Mouse (Mus musculus) heart, postnatal 25 days (tissue): ENCODE measurements around the gene Rnf26. TPM values are rescaled to one million over a fixed set of nuclear protein-coding genes. Genes with fewer than 3 reads are reported as not detected.

Experiments used
- DNase-seq: peaks from one replicate; pipeline ENCODE4 v3.0.0; 2022; ENCODE audit warnings: low spot score
- intact Hi-C: fragments of 180-260 bp; cut with DNase I; formaldehyde crosslinking; loops from one replicate; pipeline ENCODE4 v1.15.1; 2025
- total RNA-seq, 2 experiments: library from RNA; stranded (reverse); gene quantifications; 2 replicates each; pipeline ENCODE4 v1.2.3; 2021

The Rnf26 gene
- total RNA-seq, 2 experiments from 2014 or later = 7.7 to 8.1 TPM

DNA sequence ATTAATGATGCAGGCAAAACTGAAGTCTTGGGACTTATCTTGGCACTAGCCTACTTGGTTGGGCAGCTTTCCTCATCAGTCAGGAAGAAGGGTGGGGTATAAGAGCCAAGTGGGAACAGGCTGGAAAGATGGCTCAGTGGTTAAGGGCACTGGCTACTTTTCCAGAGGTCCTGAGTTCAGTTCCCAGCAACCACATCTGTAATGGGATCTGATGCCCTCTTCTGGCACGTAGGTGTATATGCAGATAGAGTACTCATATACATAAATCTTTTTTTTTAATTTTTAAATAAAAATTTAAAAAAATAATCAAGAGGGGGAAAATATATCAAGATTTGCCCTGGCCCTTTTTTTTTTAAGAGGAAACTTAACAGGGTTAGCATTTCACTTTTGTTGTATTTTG is 48.1 kb downstream of the Rnf26 start:
- no peak for DNase-seq
- intact Hi-C loops = loop anchor here (2.0 kb wide), 1 partner anchor 80 kb away; no protein-coding TSS in a partner anchor

- intact Hi-C loops = no loop called here
Observed at GRCm38 (mm10) chr9:44058606-44059005, 54.7 kb downstream of the Rnf26 start.

DNA sequence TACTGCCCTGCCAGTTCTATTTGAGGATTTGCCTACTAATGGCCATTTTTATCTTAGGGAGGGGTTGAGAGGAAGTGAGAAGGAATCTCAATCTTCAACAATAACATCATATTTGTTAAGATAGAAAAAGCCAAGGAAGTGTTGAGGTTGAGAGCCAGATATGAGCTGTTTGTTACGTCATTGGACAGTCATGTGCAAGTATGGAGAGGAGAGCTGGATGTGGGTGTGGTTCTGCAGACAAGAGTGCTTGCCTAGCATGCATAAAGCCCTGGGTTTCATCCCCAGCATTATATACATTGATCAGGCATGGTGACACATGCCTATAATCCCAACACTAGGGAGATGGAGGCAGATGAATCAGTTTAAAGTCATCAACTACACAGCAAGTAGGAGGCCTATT is 59.4 kb downstream of the Rnf26 start:
- intact Hi-C loops = no loop called here

More at GRCm38 (mm10) chr9:44058606-44059005, 54.7 kb downstream of the Rnf26 start:
- DNase-seq = no peak

DNA sequence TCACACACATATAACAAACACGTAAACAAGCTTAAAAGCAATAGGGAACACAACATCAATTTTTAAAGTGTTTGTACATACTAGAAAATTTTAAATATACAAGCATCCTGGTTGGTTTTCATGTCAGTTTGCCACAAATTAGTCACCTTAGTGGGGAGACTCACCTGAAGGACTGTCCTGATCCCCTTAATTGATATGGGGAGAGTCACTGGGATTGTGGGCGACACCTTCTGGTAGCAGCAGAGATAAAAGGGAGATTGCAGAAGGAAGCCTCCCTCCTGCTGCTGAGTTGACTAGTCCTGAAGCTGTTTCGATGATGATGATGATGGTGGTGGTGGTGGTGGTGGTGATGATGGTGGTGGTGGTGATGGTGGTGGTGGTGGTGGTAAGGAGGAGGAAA is 60.5 kb downstream of the Rnf26 start:
- intact Hi-C loops = no loop called here

More for the DNA sequence above, 59.4 kb downstream of the Rnf26 start:
- no peak for DNase-seq

DNA sequence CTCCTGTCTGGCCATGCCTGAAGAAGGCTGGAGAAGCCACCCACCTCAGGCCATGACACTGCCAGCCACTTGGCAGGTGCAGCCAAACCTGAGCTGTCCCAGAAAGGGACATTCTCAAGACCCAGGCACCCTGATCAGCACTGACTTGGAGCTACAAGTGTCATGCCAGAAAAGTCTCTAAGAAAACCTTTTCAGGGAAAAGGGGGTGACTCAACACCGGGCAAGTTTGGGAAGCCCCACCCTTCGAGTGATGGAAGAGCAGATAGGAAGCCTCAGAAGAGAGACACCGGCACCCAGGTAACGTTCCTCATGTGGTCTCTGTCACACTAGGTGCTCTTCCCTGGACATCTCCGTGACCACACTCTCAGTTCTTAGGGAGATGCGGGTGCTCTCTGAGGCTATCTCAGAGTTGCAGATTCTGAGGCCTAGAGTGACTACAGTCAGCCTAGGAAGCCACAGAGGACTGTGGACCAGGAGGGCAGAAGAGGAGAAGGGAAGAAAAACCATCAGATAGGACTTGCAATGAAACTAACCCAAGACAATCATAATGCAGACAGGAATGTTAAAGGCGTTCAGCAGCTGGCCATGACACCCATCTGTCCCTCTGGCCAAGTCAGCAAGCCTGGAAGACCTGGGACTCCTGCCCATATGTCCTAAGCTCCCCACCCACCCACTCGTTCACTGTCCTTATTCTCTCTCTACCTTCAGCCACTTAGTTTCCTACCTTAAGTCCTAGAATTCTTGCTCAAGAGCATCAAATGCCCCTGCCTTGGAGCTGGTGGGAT is 63.7 kb downstream of the Rnf26 start:
- no peak for DNase-seq
- intact Hi-C loops = no loop called here

More for the DNA sequence above, 60.5 kb downstream of the Rnf26 start:
- no peak for DNase-seq

- intact Hi-C loops = no loop called here
- DNase-seq = no peak
Observed at GRCm38 (mm10) chr9:44048541-44049380, 64.6 kb downstream of the Rnf26 start.

- intact Hi-C loops = no loop called here
Observed at GRCm38 (mm10) chr9:44047571-44048490, 65.5 kb downstream of the Rnf26 start.

DNA sequence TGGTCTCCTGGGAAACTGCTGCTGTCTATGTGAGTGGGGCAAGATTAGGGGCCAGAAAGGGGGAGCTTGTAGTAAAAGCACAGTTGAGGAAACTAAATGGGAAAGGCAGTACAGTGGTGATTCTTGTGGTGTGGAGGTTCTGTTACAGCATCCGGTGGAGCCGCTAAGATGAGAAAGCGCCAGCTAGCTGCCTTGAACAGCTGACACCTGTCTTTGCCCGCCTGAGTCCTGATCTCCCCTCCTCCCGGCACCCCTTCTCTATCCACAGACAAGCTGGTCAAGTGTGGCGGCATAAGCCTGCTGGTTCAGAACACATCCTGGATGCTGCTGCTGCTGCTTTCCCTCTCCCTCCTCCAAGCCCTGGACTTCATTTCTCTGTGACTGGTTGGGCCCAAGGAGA is 66.2 kb downstream of the Rnf26 start:
- no peak for DNase-seq
- intact Hi-C loops = no loop called here

More at GRCm38 (mm10) chr9:44047571-44048490, 65.5 kb downstream of the Rnf26 start:
- no peak for DNase-seq

DNA sequence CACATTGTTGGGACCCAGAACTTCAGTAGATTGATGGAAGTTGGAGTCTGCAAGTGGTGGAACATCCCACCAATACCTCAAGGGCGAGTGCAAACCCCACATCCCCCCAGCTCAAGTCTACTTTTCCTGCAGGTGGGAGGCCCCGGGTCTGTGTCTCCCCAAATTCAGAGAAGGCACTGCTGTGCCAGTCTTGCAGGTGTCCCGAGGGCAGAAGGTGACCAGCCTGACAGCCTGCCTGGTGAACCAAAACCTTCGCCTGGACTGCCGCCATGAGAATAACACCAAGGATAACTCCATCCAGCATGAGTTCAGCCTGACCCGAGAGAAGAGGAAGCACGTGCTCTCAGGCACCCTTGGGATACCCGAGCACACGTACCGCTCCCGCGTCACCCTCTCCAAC is 66.9 kb downstream of the Rnf26 start:
- intact Hi-C loops = no loop called here

DNA sequence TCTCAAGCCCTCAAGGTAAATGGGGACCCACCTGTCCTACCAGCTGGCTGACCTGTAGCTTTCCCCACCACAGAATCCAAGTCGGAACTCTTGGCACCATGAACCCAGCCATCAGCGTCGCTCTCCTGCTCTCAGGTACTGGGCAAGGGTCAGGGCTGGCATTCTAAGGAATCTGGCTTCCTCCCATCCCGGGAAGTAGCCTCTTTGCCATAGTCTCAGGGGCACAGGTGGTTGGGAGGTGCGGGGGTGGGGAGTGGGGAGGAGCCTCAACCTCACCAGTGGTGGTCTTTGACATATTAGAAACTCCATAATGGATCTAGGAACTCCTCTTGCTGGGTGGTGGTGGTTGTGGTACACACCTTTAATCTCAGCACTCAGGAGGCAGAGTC is 67.4 kb downstream of the Rnf26 start:
- DNase-seq = no peak
- intact Hi-C loops = no loop called here

More for the DNA sequence above, 66.9 kb downstream of the Rnf26 start:
- no peak for DNase-seq

Other genes with a start within 250 kb of the Rnf26 start
- gene Thy1, start 70.1 kb downstream of the Rnf26 start, total RNA-seq = 10 to 100 TPM; 13.9 to 22.2 TPM
- 100 to 1,000 TPM in 1 of 2 experiments, 10 to 100 TPM in 1; 77.7 to 191 TPM for gene Usp2, start 46.5 kb downstream of the Rnf26 start, total RNA-seq
- gene Mfrp, start 11.8 kb downstream of the Rnf26 start, total RNA-seq = not detected
- gene C1qtnf5, start 6.3 kb downstream of the Rnf26 start, total RNA-seq = 10 to 100 TPM in 1 of 2 experiments, 1 to 10 TPM in 1; 9.7 to 10.9 TPM
- under 1 TPM in 1 of 2 experiments, not detected in 1; 0.11 TPM for gene Gm49380, start within 50 bp of the Rnf26 start, total RNA-seq
- gene Mcam, start 21.0 kb upstream of the Rnf26 start, total RNA-seq = 10 to 100 TPM; 38.9 to 40.4 TPM
- 10 to 100 TPM; 18.6 to 22.4 TPM for gene Cbl, start 120.5 kb upstream of the Rnf26 start, total RNA-seq
- not detected for gene Ccdc153, start 127.2 kb upstream of the Rnf26 start, total RNA-seq
- 1 to 10 TPM; 4.3 to 4.4 TPM for gene Pdzd3, start 138.0 kb upstream of the Rnf26 start, total RNA-seq
- gene Nlrx1, start 155.1 kb upstream of the Rnf26 start, total RNA-seq = 10 to 100 TPM; 19.4 to 20.7 TPM
- gene Abcg4, start 175.1 kb upstream of the Rnf26 start, total RNA-seq = under 1 TPM; 0.34 to 0.42 TPM
- 10 to 100 TPM in 1 of 2 experiments, 1 to 10 TPM in 1; 7.9 to 12.7 TPM for gene Hinfp, start 192.2 kb upstream of the Rnf26 start, total RNA-seq
- gene C2cd2l, start 206.8 kb upstream of the Rnf26 start, total RNA-seq = 10 to 100 TPM; 11.7 to 13.9 TPM
- 10 to 100 TPM; 18.6 to 19.6 TPM for gene Dpagt1, start 212.5 kb upstream of the Rnf26 start, total RNA-seq
- 10 to 100 TPM; 14.6 to 15.6 TPM for gene H2afx, start 221.2 kb upstream of the Rnf26 start, total RNA-seq
- gene Hmbs, start 230.7 kb upstream of the Rnf26 start, total RNA-seq = 10 to 100 TPM; 46.3 to 47.0 TPM
- gene Vps11, start 248.2 kb upstream of the Rnf26 start, total RNA-seq = 10 to 100 TPM; 14.3 to 14.8 TPM